Mouse (Mus musculus) c-Kit-negative CD71-positive TER-119-positive erythroid progenitor cells, embryonic 14.5 days (primary cell): ENCODE measurements around the gene Arntl.
"Not testable (repeated sequence)": the region's sequence is repeated elsewhere in the genome, so short reads cannot be mapped to it uniquely, and the experiment has no call there.

Experiments used
- DNase-seq: peaks from one replicate; pipeline ENCODE4 v3.0.0-alpha.2; 2013; ENCODE audit warnings: low read depth, low spot score

Gene Arntl

DNA sequence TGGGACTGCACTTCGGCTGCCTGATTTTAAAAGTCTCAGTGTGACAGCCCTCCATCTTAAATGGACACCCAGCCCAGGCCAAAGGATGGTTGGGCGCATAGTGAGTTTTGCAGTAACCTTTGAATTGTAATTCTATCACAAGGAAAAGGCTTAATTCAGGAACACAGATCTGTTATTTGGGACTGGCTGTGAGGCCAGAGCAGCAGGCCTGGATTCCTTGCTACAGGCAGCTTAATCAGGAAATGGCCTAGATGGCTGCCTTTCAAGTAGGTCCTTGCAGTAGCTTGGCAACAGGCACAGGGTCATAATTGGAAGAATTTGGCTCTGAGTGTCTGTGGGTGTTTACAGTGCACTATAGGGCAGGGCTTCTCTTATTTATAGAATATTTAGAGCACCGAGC, 43.7 kb downstream of the Arntl start:
- DNase-seq = no peak

- DNase-seq = no peak
Observed at GRCm38 (mm10) chr7:113251554-113251953, 44.3 kb downstream of the Arntl start.

GRCm38 (mm10) chr7:113253777-113254405, 46.6 kb downstream of the Arntl start:
- DNase-seq = no peak

GRCm38 (mm10) chr7:113256046-113256445, 48.8 kb downstream of the Arntl start:
- peak; percentile 12 for DNase-seq

DNA sequence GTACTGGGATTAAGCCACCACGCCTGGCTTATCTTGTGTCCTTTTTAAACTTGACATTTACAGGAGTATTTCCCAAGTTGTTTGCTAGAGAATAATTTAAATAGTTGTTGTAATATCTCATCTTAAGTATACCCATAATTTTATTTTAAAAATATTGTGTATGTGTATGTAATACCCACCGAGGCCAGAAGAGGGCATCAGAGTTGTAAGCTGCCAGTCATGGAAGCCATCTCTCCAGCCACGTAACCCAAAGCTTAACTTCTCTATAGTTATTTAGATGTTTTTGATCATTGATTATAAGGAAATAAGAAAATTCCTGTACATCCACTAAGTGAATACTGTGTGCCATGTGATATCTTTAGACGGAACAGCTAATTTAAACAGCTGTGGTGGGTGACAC, 51.2 kb downstream of the Arntl start:
- peak; percentile 8 for DNase-seq

DNA sequence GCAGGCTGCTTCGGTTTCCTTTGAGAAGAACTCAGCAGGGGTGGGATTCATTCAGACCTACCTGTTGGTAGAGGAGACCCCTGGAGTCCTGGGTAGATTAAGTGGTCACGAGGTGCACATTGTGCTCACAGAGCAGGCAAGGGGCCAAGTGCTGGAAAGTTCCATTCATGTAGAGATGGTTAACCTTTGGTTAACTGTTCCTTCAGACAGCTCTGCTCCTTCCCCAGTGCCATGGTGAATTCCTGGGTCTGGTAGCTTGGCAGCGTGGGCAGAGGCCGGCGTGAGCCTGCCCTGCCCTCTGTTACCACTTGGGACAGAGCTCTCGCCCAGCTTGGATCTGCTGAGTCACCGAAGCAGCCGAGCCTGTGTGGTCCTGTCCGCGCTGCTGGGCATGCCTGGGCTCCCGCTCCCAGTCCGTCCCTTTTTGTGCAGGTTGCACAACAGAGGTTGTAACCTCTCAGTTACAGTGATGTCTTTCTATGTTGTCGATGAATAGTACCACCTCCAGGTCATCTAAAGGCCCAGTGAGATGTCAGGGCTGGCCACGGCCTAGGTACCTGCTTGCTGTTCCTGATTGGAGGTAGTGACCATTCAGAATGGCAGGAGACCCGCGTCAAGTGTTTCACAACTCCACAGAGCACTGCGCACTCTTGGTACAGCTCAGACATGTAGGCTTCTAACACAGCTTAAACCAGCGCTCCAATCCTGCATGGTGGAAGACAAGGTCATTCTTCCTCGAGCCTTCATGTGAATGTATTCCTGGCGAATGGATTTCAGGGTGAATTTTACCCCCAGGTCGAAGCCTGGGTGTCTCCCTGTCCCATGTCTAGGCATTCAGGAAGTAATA, 53.3 kb downstream of the Arntl start:
- no peak for DNase-seq

DNA sequence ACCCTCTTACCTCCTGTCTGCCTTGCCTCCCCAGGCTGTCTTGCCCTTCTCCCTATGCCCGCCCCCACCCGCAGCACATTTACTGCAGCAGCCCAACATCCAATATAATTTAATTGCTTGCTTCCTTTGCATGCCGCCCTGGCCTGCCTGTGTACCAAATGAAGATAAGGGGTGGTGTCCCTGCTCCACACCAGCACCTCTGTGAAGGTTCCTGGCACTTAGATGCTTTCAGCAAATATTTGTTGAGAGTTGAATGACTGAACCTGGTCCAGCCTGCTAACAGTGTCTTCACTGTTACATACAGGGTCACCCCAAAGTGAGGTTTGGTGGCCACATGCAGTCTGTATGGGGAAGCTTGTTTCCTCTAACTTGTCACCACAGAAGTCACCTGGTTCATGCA, 54.4 kb downstream of the Arntl start:
- no peak for DNase-seq

DNA sequence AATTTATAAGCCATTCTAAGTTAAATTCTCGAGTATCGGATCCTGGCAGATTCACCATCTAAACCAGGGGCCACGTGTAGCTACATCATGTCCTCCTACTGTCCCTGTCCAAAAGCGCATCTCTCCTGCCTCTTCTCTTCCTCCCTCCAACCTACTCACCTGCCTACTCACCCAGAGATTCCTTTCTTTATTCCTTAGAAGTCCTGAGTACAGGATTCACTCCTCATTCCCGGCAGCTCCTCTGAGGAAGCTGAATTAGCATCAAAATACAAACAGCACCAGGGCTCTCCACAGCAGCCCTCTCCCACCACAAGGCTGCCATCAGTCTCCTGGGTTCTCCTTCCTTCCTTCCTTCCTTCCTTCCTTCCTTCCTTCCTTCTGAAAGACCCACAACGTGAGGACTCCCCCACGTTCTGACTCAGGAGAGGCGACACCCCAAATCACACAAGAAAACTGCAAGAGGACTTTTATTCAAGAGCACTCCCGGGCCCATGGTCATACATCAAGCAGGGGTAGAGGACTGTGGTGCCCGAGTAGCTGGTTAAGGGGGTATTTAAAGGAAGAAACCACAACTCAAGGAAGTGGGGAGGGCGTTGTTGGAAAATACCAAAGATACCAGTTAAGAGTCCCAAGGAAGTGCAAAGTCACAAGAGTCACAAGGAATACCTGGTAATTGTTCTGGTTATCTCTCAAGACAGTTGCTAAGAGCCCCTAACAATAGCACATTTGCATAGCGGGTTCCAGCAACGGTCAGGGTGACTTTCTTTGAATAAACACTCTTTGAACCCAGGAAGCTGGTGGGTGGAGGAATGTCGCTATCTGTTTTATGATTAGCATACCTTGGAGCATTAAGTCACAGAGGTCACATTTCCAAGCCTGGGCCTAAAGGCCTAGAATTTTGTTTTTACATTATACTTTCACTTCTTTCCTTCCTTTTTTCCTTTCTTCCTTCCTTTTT, 55.5 kb downstream of the Arntl start:
- DNase-seq = not testable (repeated sequence)

- no peak for DNase-seq
Observed at GRCm38 (mm10) chr7:113263990-113264389, 56.7 kb downstream of the Arntl start.

GRCm38 (mm10) chr7:113268287-113268686, 61.0 kb downstream of the Arntl start:
- DNase-seq = peak; percentile 9

GRCm38 (mm10) chr7:113269081-113269480, 61.8 kb downstream of the Arntl start:
- DNase-seq = no peak

DNA sequence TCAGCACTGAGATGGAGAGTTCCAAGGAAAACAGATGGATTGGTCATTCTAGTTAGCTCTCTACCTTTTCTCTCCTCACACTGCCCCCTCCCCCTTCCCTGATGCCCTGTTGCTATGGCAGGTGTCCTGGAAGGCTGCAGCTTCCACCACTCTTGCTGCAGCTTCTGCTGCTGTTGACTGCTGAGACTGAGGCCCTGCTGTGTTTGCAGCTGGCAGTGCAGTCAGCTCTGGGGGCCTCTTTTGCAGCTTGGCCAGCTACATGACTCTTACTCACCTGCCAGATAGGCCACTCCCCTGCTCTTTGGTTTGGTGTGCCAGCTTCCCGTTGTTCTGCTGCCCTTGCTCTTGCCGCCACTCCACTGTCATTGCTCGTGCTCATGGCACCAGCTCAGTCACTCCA, 62.7 kb downstream of the Arntl start:
- no peak for DNase-seq

DNA sequence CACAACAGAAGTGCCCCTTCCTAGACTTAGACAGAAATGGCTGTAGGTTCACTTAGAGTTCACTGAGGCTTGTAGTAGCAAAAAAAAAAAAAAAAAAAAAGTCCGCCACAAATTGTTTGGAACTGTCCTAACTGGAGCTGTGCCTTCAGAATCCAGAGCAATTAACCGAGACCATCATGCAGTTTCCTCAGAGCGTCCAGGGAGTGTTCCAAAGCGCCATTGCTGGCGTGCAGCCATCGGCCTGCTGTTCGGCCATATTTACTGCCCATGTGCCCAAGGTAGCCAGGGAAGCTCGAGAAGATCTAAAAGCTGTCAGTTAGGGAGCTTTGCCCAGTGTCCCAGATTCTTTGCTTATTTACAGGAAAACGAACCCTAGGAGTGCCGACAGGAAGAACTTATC, 63.3 kb downstream of the Arntl start:
- DNase-seq = no peak

DNA sequence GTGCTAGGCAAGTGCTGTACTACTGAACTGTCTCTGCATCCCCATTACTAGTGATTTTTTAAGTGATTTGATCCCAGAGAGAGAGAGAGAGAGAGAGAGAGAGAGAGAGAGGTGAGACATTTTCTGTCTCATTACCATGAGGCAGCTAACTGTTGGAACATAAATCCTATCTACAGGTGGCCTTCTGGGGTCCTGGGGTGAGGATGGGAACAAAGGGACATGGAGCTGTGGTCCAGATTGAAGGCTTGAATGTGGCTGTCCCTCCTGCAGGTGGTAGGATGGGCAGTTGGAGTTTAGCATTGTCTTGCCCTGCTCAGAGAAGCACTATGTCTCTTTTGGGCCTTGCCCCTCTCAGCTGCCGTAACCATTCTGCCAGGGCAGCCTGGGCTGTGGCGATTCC, 63.7 kb downstream of the Arntl start:
- no peak for DNase-seq

GRCm38 (mm10) chr7:113272338-113272997, 65.2 kb downstream of the Arntl start:
- no peak for DNase-seq

DNA sequence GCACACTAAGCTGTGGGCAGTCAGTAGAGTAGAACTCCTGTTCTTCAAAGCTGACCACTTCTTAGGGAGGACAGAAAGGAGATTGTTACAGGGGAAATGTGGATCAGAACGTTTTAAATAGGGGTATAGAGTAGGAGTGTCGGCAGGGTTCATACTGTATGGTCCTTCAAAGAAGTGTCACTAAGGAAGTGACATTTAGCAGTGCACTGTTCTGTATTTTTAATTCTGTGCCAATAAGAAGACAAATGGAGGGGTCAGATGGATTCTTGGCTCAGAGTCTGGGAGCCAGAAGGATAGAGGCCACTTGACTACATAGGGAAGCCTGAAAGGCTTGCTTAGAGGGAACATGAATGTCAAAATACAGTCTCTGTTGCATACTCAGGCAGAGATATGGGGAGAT, 70.0 kb downstream of the Arntl start:
- DNase-seq = no peak

GRCm38 (mm10) chr7:113278493-113278892, 71.2 kb downstream of the Arntl start:
- DNase-seq = no peak

DNA sequence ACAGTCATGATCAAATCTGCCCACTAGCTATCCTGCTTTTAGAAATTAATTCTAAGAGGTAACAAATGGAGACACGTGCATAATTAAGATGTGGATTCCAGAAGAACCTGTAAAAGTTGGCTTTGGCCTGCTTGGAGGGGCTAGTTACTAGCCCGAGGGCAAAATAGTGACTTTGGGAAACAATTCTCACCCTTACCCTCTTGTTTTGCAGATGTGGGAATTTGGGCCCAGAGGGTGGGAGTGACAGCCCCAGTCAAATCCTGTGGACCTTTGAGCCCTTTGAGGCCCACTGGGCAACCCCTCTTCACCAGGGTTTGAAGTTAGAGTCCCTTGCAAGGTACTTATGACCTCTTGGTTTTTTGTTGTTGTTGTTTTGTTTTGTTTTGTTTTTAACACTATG, 72.0 kb downstream of the Arntl start:
- DNase-seq = no peak

- no peak for DNase-seq
Observed at GRCm38 (mm10) chr7:113285405-113285804, 78.1 kb downstream of the Arntl start.

GRCm38 (mm10) chr7:113289211-113289610, 81.9 kb downstream of the Arntl start:
- DNase-seq = no peak

DNA sequence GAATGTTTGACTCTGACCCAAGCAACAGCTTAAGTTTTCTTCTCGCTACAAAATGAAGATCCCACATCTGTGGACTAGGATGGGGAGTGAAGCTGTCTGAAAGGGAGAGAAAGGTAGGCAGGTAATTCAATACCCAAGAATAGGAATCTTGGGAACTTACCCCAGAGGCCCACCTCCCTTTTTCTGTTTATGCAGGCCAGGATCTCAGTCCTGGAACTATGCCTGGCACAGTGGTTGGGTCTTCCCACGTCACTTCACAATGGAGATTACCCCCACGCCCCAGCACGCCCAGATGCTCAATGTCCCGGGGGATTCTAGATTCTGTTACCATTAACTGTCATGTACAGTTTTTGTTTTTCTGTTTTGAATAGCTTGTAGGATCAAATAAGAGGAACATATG, 84.5 kb downstream of the Arntl start:
- DNase-seq = no peak

- DNase-seq = no peak
Observed at GRCm38 (mm10) chr7:113292193-113292592, 84.9 kb downstream of the Arntl start.
